Mouse (Mus musculus) forebrain, embryonic 16.5 days (tissue): ENCODE data around the gene Bag2. TPM values are rescaled to one million over a fixed set of nuclear protein-coding genes. Genes with fewer than 3 reads are reported as not detected.

ENCODE experiments used
- ATAC-seq: fragments of 200-750 bp; cut with Nextera tagmentation; 2 replicates; pipeline ENCODE4 v1.8.0; 2017; ENCODE audit warnings: mild to moderate bottlenecking, moderate library complexity
- H3K27ac ChIP-seq: fragments of 300-500 bp; sonication (generic); 2 replicates; pipeline ENCODE4 v1.5.1; 2014; ENCODE audit warnings: low read length, control low read depth
- H3K27me3 ChIP-seq: fragments of 300-500 bp; sonication (generic); replicated peaks from 2 replicates; pipeline ENCODE4 v1.6.1; 2014; ENCODE audit warnings: low read length; ENCODE audit not compliant: control insufficient read depth, insufficient read depth
- H3K36me3 ChIP-seq: fragments of 300-500 bp; sonication (generic); 2 replicates; pipeline ENCODE4 v1.6.1; 2014; ENCODE audit not compliant: control insufficient read depth, insufficient read depth
- H3K4me1 ChIP-seq: fragments of 300-500 bp; sonication (generic); replicated peaks from 2 replicates; pipeline ENCODE4 v1.6.1; 2014; ENCODE audit warnings: low read length; ENCODE audit not compliant: control insufficient read depth, insufficient read depth
- H3K4me2 ChIP-seq: fragments of 300-500 bp; sonication (generic); 2 replicates; pipeline ENCODE4 v1.6.1; 2014; ENCODE audit warnings: mild to moderate bottlenecking, low read length, control low read depth
- H3K4me3 ChIP-seq: fragments of 300-500 bp; sonication (generic); replicated peaks from 2 replicates; pipeline ENCODE4 v1.5.1; 2014; ENCODE audit warnings: mild to moderate bottlenecking, low read length, control low read depth
- H3K9ac ChIP-seq: fragments of 300-500 bp; sonication (generic); replicated peaks from 2 replicates; pipeline ENCODE4 v1.6.1; 2014; ENCODE audit warnings: low read depth, low read length, control low read depth
- H3K9me3 ChIP-seq: fragments of 300-500 bp; sonication (generic); 2 replicates; pipeline ENCODE4 v1.6.1; 2016; ENCODE audit warnings: low read length; ENCODE audit not compliant: control insufficient read depth
- WGBS: fragments of 180-500 bp; shearing (Covaris S2); extraction: QIAGEN DNeasy Blood & Tissue Kit; methylation state at CpG from one replicate; pipeline ENCODE4 v1.1.7; 2014; 5-methylcytosine and 5-hydroxymethylcytosine counted together
- polyA plus RNA-seq: library from polyadenylated mRNA; unstranded; fragments of >200 nt; fragmentation: Nextera tagmentation; extraction: Ambion mirVana; gene quantifications from 2 replicates; pipeline ENCODE4 v1.2.1, GENCODE M21; 2015

Bag2 gene
- polyA plus RNA-seq, 1 experiment from 2014 or later = 25.9 TPM

- Histone ChIP-seq H3K27me3 (no peaks in the 10 kb centered on the region), H3K36me3 (peaks cover 3% of the 10 kb centered on the region), H3K9ac (no peak overlapping the region), H3K27ac (no peak overlapping the region), H3K4me1 (peaks cover 21% of the 10 kb centered on the region), H3K4me3 (no peak overlapping the region), H3K4me2 (no peak overlapping the region), H3K9me3 (no peaks in the 10 kb centered on the region)
- 100% methylated on average over 1 of the region's 1 CpGs for WGBS
- no peak for ATAC-seq
Observed at GRCm38 (mm10) chr1:33717636-33718035, 40.0 kb downstream of the Bag2 start.

- Histone ChIP-seq H3K4me3 (no peak overlapping the region), H3K36me3 (no peaks in the 10 kb centered on the region), H3K9me3 (no peaks in the 10 kb centered on the region), H3K4me1 (peaks cover 7% of the 10 kb centered on the region), H3K27ac (no peak overlapping the region), H3K4me2 (peak overlapping the region; percentile 31; the same call in 1 of the 2 replicates), H3K27me3 (no peaks in the 10 kb centered on the region), H3K9ac (no peak overlapping the region)
- ATAC-seq = peak; percentile 25; the same call in 1 of the 2 replicates
- WGBS = 7% methylated on average over 10 of the region's 10 CpGs
Observed at GRCm38 (mm10) chr1:33714796-33715195, 42.8 kb downstream of the Bag2 start.

- Histone ChIP-seq H3K4me3 (no peak overlapping the region), H3K27ac (no peak overlapping the region), H3K27me3 (no peaks in the 10 kb centered on the region), H3K9ac (no peak overlapping the region), H3K4me2 (no peak overlapping the region), H3K9me3 (no peaks in the 10 kb centered on the region), H3K4me1 (peaks cover 3% of the 10 kb centered on the region), H3K36me3 (no peaks in the 10 kb centered on the region)
- 89% methylated on average over 5 of the region's 5 CpGs for WGBS
- no peak for ATAC-seq
Observed at GRCm38 (mm10) chr1:33712026-33712425, 45.6 kb downstream of the Bag2 start.

- Histone ChIP-seq H3K4me1 (peaks cover under 1% of the 10 kb centered on the region), H3K9ac (no peak overlapping the region), H3K27ac (no peak overlapping the region), H3K9me3 (no peaks in the 10 kb centered on the region), H3K4me2 (no peak overlapping the region), H3K27me3 (no peaks in the 10 kb centered on the region), H3K4me3 (no peak overlapping the region), H3K36me3 (no peaks in the 10 kb centered on the region)
- 77% methylated on average over 2 of the region's 2 CpGs for WGBS
- no peak for ATAC-seq
Observed at GRCm38 (mm10) chr1:33709615-33710014, 48.0 kb downstream of the Bag2 start.

- no peaks in the 10 kb centered on the region for H3K27me3 ChIP-seq
- H3K9ac ChIP-seq = no peak overlapping the region
- no peak overlapping the region for H3K4me3 ChIP-seq
- peaks cover 5% of the 10 kb centered on the region; the same call in 1 of the 2 replicates for H3K4me1 ChIP-seq
- no peak overlapping the region for H3K4me2 ChIP-seq
- peak; percentile 59 for ATAC-seq
- H3K36me3 ChIP-seq = no peaks in the 10 kb centered on the region
- H3K9me3 ChIP-seq = no peaks in the 10 kb centered on the region
- no peak overlapping the region; the same call in 1 of the 2 replicates for H3K27ac ChIP-seq
- 51% methylated on average over 3 of the region's 3 CpGs for WGBS
Observed at GRCm38 (mm10) chr1:33701244-33701643, 56.4 kb downstream of the Bag2 start.

- 82% methylated on average over 2 of the region's 2 CpGs for WGBS
Observed at GRCm38 (mm10) chr1:33696016-33696415, 61.6 kb downstream of the Bag2 start.

More at GRCm38 (mm10) chr1:33696016-33696415, 61.6 kb downstream of the Bag2 start:
- Histone ChIP-seq H3K4me2 (no peak overlapping the region), H3K9ac (no peak overlapping the region), H3K36me3 (no peaks in the 10 kb centered on the region), H3K27me3 (no peaks in the 10 kb centered on the region), H3K9me3 (no peaks in the 10 kb centered on the region), H3K4me3 (no peak overlapping the region), H3K27ac (no peak overlapping the region), H3K4me1 (peaks cover 2% of the 10 kb centered on the region; the same call in 1 of the 2 replicates)
- ATAC-seq = no peak

Other genes starting within 250 kb of the Bag2 start
- gene Prim2, start 88.0 kb downstream of the Bag2 start, polyA plus RNA-seq = 33.5 and 36.9 TPM in 2 replicates
- gene Rab23, start 37.9 kb downstream of the Bag2 start, polyA plus RNA-seq = 38.0 and 40.0 TPM in 2 replicates
- 50.9 and 56.8 TPM in 2 replicates for gene Zfp451, start 56.8 kb upstream of the Bag2 start, polyA plus RNA-seq
- 58.6 and 61.5 TPM in 2 replicates for gene Bend6, start 150.0 kb upstream of the Bag2 start, polyA plus RNA-seq
- 35.5 and 41.2 TPM in 2 replicates for gene Dst, start 150.4 kb upstream of the Bag2 start, polyA plus RNA-seq